Mouse (Mus musculus) heart, adult 9 months (tissue): ENCODE measurements at regions not wholly inside any gene's neighbourhood (a gene's known extent, or its start where the extent isn't known, plus 50 kb on each side); places are given as distances from the start of the nearest gene placed in this dataset.

Experiments used
- DNase-seq, 2 experiments: peaks; one replicate each; pipeline ENCODE4 v3.0.0; 2022; ENCODE audit warnings: low spot score in 2 of 2

- DNase-seq: no peak
These were observed 156.9 kb downstream of the Zfp281 start for GRCm38 (mm10) chr1:136781561-136782025.

- peak in 1 of 2 experiments; percentile 8 for DNase-seq
These were observed 157.6 kb downstream of the Zfp281 start for GRCm38 (mm10) chr1:136782261-136782660.

- no peak for DNase-seq
These were observed 159.5 kb downstream of the Zfp281 start for GRCm38 (mm10) chr1:136784178-136784577.

- no peak for DNase-seq
These were observed 164.3 kb downstream of the Zfp281 start for GRCm38 (mm10) chr1:136788979-136789513.

- no peak for DNase-seq
These were observed 166.9 kb downstream of the Zfp281 start for GRCm38 (mm10) chr1:136791641-136792040.
